Mouse (Mus musculus) heart, adult 2 months (tissue): ENCODE results near the gene Tmem207.

ENCODE experiments used
- CTCF ChIP-seq: fragments of 200-600 bp; IDR thresholded peaks from 2 replicates; pipeline ENCODE4 v1.8.1; 2022; ENCODE audit warnings: antibody characterized with exemption, mild to moderate bottlenecking, moderate library complexity
- EP300 ChIP-seq: fragments of 200-500 bp; IDR thresholded peaks from 2 replicates; pipeline ENCODE4 v1.6.1; 2011; ENCODE audit warnings: low read depth, low read length, control low read depth; ENCODE audit not compliant: insufficient read depth
- POLR2A ChIP-seq: fragments of 200-500 bp; IDR thresholded peaks from 2 replicates; pipeline ENCODE4 v1.6.1; 2011; ENCODE audit warnings: mild to moderate bottlenecking, low read depth, low read length, control low read depth; ENCODE audit not compliant: insufficient read depth

GRCm38 (mm10) chr16:26549221-26549620 lies 22.7 kb upstream of the Tmem207 start:
- TF ChIP-seq EP300 (no peak), CTCF (no peak), POLR2A (no peak)
